In the genomic region with DNA sequence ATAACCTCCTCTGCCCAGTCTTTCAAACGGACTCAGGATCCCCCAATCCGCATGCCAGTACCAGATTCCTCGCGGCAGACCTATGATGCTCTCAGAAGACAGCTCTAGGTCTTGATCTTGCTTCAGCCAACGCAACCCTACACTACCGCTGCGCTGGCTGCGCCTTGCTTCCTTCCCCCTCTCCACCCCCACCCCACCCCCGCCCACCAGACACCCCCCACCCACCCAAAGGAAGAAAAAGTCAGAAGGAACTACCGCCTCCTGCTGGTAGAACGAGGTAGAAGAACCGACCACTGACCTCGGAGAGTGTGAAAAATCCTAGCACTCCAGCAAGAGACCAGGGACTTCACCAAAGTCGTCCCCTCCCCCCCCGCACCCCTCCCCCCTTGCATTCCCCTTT, we compare ENCODE assay signal across 8 mouse cellular contexts. TPM values are rescaled to one million over a fixed set of nuclear protein-coding genes. Genes with fewer than 3 reads are reported as not detected.
DNase-seq lines count a peak whose midpoint lies in the region; ATAC-seq lines count a peak whose summit lies in the region.

No protein-coding gene starts in this region.

- ATAC-seq in kidney, embryonic 16.5 days (ENCODE audit: low FRiP score, low TSS enrichment): no peak
- no peak for ATAC-seq in embryonic facial prominence, embryonic 15.5 days (ENCODE audit: insufficient number of reproducible peaks, low FRiP score, low TSS enrichment, low read depth)
- no peak for ATAC-seq in liver, embryonic 15.5 days (ENCODE audit: insufficient read depth)
- no peak for ATAC-seq in inflammation-experienced regulatory T-cells, adult 6 months

- no peaks in the 10 kb centered on the region for H3K9me3 ChIP-seq in kidney, embryonic 16.5 days (ENCODE audit: low read length)
- no peaks in the 10 kb centered on the region for H3K9me3 ChIP-seq in embryonic facial prominence, embryonic 15.5 days (replicated peaks)
- H3K9me3 ChIP-seq in liver, embryonic 15.5 days (replicated peaks): no peaks in the 10 kb centered on the region

- H3K36me3 ChIP-seq in kidney, embryonic 16.5 days (ENCODE audit: insufficient read depth, low read length): no peaks in the 10 kb centered on the region
- H3K36me3 ChIP-seq in embryonic facial prominence, embryonic 15.5 days: no peaks in the 10 kb centered on the region
- H3K36me3 ChIP-seq in liver, embryonic 15.5 days (replicated peaks): peaks cover 16% of the 10 kb centered on the region

- peak overlapping the region; percentile 47 for H3K4me2 ChIP-seq in kidney, embryonic 16.5 days (replicated peaks; ENCODE audit: low read depth, low read length)
- peak overlapping the region; percentile 50 for H3K4me2 ChIP-seq in embryonic facial prominence, embryonic 15.5 days (replicated peaks)
- peak overlapping the region; percentile 61; the same call in 1 of the 2 replicates for H3K4me2 ChIP-seq in liver, embryonic 15.5 days

- H3K4me3 ChIP-seq in kidney, embryonic 16.5 days (ENCODE audit: low read length): peak overlapping the region; percentile 34
- peak overlapping the region; percentile 33 for H3K4me3 ChIP-seq in embryonic facial prominence, embryonic 15.5 days (replicated peaks)
- peak overlapping the region; percentile 38 for H3K4me3 ChIP-seq in liver, embryonic 15.5 days (replicated peaks)

- WGBS in kidney, embryonic 16.5 days: 5% methylated on average over 13 of the region's 15 CpGs
- 6% methylated on average over 15 of the region's 15 CpGs for WGBS in embryonic facial prominence, embryonic 15.5 days
- 12% methylated on average over 15 of the region's 15 CpGs for WGBS in liver, embryonic 15.5 days (ENCODE audit: insufficient replicate concordance)

- peaks cover 47% of the 10 kb centered on the region for H3K4me1 ChIP-seq in kidney, embryonic 16.5 days (ENCODE audit: insufficient read depth, low read length)
- peaks cover 44% of the 10 kb centered on the region for H3K4me1 ChIP-seq in embryonic facial prominence, embryonic 15.5 days
- H3K4me1 ChIP-seq in liver, embryonic 15.5 days (replicated peaks): peaks cover 90% of the 10 kb centered on the region

- peaks cover 87% of the 10 kb centered on the region for H3K27me3 ChIP-seq in kidney, embryonic 16.5 days (ENCODE audit: insufficient read depth, low read length)
- peaks cover 99% of the 10 kb centered on the region for H3K27me3 ChIP-seq in embryonic facial prominence, embryonic 15.5 days
- H3K27me3 ChIP-seq in liver, embryonic 15.5 days: peaks cover 83% of the 10 kb centered on the region

- no peak overlapping the region for H3K27ac ChIP-seq in kidney, embryonic 16.5 days (ENCODE audit: low read length)
- H3K27ac ChIP-seq in embryonic facial prominence, embryonic 15.5 days (replicated peaks): no peak overlapping the region
- no peak overlapping the region for H3K27ac ChIP-seq in liver, embryonic 15.5 days (replicated peaks)

- no peak for DNase-seq in kidney, postnatal 36 days
- peak; percentile 75 for DNase-seq in ZHBTc4 (ENCODE audit: low read depth, low spot score)
- DNase-seq in layer of hippocampus, adult 9-10 months (ENCODE audit: low spot score): no peak
- DNase-seq in cerebellum, adult 9-11 months: no peak

- H3K9ac ChIP-seq in kidney, embryonic 16.5 days (replicated peaks; ENCODE audit: low read length): no peak overlapping the region
- no peak overlapping the region for H3K9ac ChIP-seq in embryonic facial prominence, embryonic 15.5 days
- H3K9ac ChIP-seq in liver, embryonic 15.5 days: no peak overlapping the region

RNA-seq across cellular contexts. Expression of a gene that starts 5.4 kb away (rescaled TPM):
- polyA plus RNA-seq in kidney, embryonic 16.5 days (2015; fragmentation: Nextera tagmentation; extraction: Ambion mirVana): 21.0 and 24.2 TPM in 2 replicates
- polyA plus RNA-seq in embryonic facial prominence, embryonic 15.5 days (2015; fragmentation: Nextera tagmentation; extraction: Ambion mirVana): 16.8 and 20.8 TPM in 2 replicates
- polyA plus RNA-seq in liver, embryonic 15.5 days (2015; fragmentation: Nextera tagmentation; extraction: Ambion mirVana): 20.1 and 22.1 TPM in 2 replicates
- 10 to 100 TPM; 35.4 to 54.7 (median 53.1) TPM for polyA plus RNA-seq in inflammation-experienced regulatory T-cells, adult 6 months (2017; shearing (Covaris generic))

RNA-seq across cellular contexts. Expression of a gene that starts 7.3 kb away (rescaled TPM):
- not detected in 2 replicates for polyA plus RNA-seq in kidney, embryonic 16.5 days (2015; fragmentation: Nextera tagmentation; extraction: Ambion mirVana)
- polyA plus RNA-seq in embryonic facial prominence, embryonic 15.5 days (2015; fragmentation: Nextera tagmentation; extraction: Ambion mirVana): 8.3 and 9.1 TPM in 2 replicates
- polyA plus RNA-seq in liver, embryonic 15.5 days (2015; fragmentation: Nextera tagmentation; extraction: Ambion mirVana): 6.4 and 7.1 TPM in 2 replicates
- polyA plus RNA-seq in inflammation-experienced regulatory T-cells, adult 6 months (2017; shearing (Covaris generic)): not detected

RNA-seq across cellular contexts. Expression of a gene that starts 10.6 kb away (rescaled TPM):
- 11.7 and 14.1 TPM in 2 replicates for polyA plus RNA-seq in kidney, embryonic 16.5 days (2015; fragmentation: Nextera tagmentation; extraction: Ambion mirVana)
- 8.6 and 9.0 TPM in 2 replicates for polyA plus RNA-seq in embryonic facial prominence, embryonic 15.5 days (2015; fragmentation: Nextera tagmentation; extraction: Ambion mirVana)
- 6.9 and 7.0 TPM in 2 replicates for polyA plus RNA-seq in liver, embryonic 15.5 days (2015; fragmentation: Nextera tagmentation; extraction: Ambion mirVana)
- polyA plus RNA-seq in inflammation-experienced regulatory T-cells, adult 6 months (2017; shearing (Covaris generic)): 100 to 1,000 TPM in 1 of 3 experiments, 10 to 100 TPM in 2; 38.9 to 105 (median 50.8) TPM
